Mouse (Mus musculus): ENCODE results near the gene Zfp87.
A peak's percentile ranks its signal among the peaks of the same experiment; 100 is the strongest.

DNA sequence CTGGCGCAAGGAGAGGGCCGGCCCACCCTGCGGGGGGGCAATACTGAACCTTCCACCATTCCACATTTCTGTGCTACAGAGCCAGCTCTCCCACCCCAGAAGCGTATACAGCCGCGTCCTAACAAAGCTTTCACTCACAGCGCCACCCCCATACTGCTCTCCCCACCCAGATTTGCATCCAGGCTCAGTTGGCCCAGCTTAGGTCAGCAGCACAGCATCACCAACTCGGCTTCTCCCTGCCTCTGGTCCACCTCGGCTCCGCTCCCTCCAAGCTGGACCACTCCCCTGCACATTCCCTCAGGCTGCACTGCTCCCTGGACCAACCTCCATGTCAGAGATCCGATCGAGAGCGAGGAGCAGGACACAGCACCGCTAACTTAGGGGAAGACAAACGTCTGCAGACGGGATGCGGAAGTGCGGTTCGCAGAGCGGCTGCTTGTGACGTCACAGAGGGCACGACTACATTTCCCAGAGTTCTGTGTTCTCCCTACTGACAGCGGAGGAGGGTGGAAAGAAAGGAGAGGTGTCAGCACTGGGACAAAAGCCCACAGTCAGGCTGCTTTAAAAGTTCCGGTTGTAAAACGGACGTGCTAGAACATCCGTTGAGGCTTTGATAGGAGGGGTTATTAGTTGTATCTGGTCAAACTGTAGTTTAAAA is at the start of gene Zfp87, which contains the start of gene Gm26965:
- TF ChIP-seq POLR2A (IDR thresholded peaks at IDR 0.05; ENCODE audit: borderline replicate concordance, extremely low read depth, low read depth, low read length) (peak; percentile 90; the same call in 1 of the 2 replicates), CTCF (IDR thresholded peaks at IDR 0.05; ENCODE audit: insufficient read depth, low read length) (no peak)
